Mouse (Mus musculus): ENCODE measurements around the gene Dclre1b. TPM values are rescaled to one million over a fixed set of nuclear protein-coding genes. Genes with fewer than 3 reads are reported as not detected.
"Not testable (repeated sequence)": the region's sequence is repeated elsewhere in the genome, so short reads cannot be mapped to it uniquely, and the experiment has no call there.

Dclre1b gene
- polyA plus RNA-seq, 1 experiment from 2014 or later, result 34.8 TPM

GRCm38 (mm10) chr3:103836453-103836852, 27.2 kb upstream of the Dclre1b start:
- Histone ChIP-seq H3K9me3 (replicated peaks) (no peaks in the 10 kb centered on the region; the same call in 1 of the 2 replicates), H3K27me3 (ENCODE audit: low read depth, poor library complexity, severe bottlenecking) (no peaks in the 10 kb centered on the region), H3K4me1 (no peaks in the 10 kb centered on the region), H3K36me3 (no peaks in the 10 kb centered on the region), H3K27ac (replicated peaks) (no peak overlapping the region), H3K4me3 (no peak overlapping the region)
- DNase-seq (ENCODE audit: low spot score), result no peak
- 95% methylated on average over 5 of the region's 5 CpGs for WGBS

- DNase-seq (ENCODE audit: low spot score), result no peak
- WGBS, result 86% methylated on average over 10 of the region's 10 CpGs
- no peaks in the 10 kb centered on the region for H3K4me1 ChIP-seq
Observed at GRCm38 (mm10) chr3:103835951-103836310, 26.7 kb upstream of the Dclre1b start.

DNA sequence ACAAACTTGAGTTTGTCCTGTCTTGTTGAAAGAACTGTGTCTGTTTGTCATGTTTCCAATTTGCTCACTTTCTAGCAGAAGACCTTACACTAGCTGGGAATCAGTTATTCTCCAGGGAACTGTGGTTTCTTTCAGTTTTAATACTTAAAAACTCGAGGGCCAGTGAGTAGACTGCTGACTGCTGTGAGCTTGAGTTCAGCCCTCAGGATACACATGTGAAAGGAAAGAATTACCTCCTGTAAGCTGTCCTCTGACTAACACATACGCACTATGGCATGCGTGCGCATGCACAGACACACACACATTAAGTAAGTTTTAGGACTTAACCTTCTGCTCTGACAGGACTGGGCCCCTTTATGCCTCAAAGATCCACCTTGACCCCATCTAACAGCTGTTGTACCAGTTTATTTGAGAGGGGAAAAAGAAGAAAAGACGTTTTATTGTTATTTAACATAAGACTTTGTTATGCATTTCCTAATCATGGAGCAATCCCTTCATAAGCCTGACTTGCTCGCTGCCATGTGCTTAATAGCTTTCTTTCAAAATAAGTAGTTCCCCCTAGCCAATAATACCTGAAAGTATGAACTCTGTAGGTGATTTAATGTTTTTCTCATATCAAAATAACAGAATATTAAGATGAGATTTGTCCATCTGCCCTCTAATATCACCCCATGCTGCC, 26.2 kb upstream of the Dclre1b start:
- Histone ChIP-seq H3K27me3 (ENCODE audit: low read depth, poor library complexity, severe bottlenecking) (no peaks in the 10 kb centered on the region), H3K9me3 (replicated peaks) (no peaks in the 10 kb centered on the region), H3K4me3 (no peak overlapping the region), H3K27ac (replicated peaks) (no peak overlapping the region), H3K36me3 (no peaks in the 10 kb centered on the region), H3K4me1 (no peaks in the 10 kb centered on the region)
- no peak for DNase-seq (ENCODE audit: low spot score)
- WGBS, result 77% methylated on average over 6 of the region's 6 CpGs

More at GRCm38 (mm10) chr3:103835951-103836310, 26.7 kb upstream of the Dclre1b start:
- no peaks in the 10 kb centered on the region for H3K27me3 ChIP-seq (ENCODE audit: low read depth, poor library complexity, severe bottlenecking)
- no peaks in the 10 kb centered on the region for H3K36me3 ChIP-seq
- H3K4me3 ChIP-seq, result no peak overlapping the region
- no peak overlapping the region for H3K27ac ChIP-seq (replicated peaks)
- H3K9me3 ChIP-seq (replicated peaks), result no peaks in the 10 kb centered on the region; the same call in 1 of the 2 replicates

DNA sequence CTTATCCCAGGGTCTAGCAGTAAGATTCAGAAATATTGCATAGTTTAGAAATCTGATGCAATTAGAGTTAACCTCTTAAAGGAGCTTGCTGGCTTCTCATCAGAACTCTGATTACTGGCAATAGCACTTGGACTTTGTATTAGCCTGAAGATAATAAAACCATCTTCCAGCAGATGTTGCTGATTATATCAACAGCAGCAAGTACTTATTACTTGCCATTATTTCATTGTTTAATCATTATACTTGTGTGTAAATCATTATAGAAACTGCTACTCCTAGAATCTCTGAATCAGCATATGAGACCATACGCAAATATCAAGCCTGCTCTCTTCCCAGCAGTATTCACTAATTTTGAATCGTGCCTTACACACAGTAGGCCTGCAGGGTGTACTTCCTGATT, 24.8 kb upstream of the Dclre1b start:
- Histone ChIP-seq H3K27me3 (ENCODE audit: low read depth, poor library complexity, severe bottlenecking) (no peaks in the 10 kb centered on the region), H3K9me3 (replicated peaks) (no peaks in the 10 kb centered on the region), H3K4me1 (no peaks in the 10 kb centered on the region), H3K4me3 (no peak overlapping the region), H3K36me3 (no peaks in the 10 kb centered on the region), H3K27ac (replicated peaks) (no peak overlapping the region)
- WGBS, result 89% methylated on average over 2 of the region's 2 CpGs
- no peak for DNase-seq (ENCODE audit: low spot score)

DNA sequence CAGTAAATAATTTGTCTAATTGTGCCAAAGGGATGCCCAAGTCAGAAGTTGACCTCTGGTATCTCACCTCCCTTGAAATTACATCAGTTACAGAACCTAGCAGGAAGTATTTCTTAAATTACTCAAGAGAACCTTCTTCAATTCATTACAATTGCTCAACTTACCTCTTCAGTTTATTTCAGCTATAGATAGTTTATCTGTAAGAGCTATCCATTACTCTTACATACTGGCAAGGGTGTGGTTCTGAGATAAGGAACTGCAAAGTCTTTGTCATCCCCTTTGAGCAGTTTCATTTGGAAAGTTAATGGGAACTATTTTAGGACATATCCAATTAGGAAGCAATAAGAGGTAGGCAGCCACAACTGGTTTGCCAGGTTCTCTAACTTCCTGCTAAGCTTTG, 23.2 kb upstream of the Dclre1b start, which contains the start of gene Bcl2l15:
Gene Bcl2l15, plus strand, starts transcription at position 176 of the 400 bp plus-strand sequence.
- Histone ChIP-seq H3K4me3 (no peak within 1 kb of the TSS), H3K36me3 (no peaks in the 10 kb centered on the region), H3K9me3 (replicated peaks) (no peaks in the 10 kb centered on the region), H3K4me1 (no peaks in the 10 kb centered on the region), H3K27me3 (ENCODE audit: low read depth, poor library complexity, severe bottlenecking) (no peaks in the 10 kb centered on the region), H3K27ac (replicated peaks) (no peak within 1 kb of the TSS)
- no peak for DNase-seq (ENCODE audit: low spot score)

DNA sequence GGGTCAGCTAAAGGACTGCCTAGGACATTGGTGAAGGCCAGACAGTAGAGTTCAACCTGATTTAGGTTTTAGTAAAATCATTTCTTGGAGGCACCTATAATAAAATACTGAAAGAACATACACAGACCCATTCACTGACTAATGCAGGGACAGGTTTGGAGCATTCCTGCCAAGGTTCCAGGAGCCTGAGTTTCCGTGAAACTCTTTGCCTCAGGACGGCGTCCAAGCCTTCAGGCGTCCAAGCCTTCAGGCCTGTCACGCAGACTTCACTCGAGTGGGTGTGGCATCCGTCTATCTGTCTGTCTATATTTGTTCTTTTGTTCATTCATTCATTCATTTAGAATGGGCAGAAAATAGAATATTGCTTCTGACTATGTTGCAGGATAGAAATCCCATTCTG, 21.9 kb upstream of the Dclre1b start:
- Histone ChIP-seq H3K27ac (replicated peaks) (no peak overlapping the region), H3K4me3 (no peak overlapping the region), H3K9me3 (replicated peaks) (no peaks in the 10 kb centered on the region)

DNA sequence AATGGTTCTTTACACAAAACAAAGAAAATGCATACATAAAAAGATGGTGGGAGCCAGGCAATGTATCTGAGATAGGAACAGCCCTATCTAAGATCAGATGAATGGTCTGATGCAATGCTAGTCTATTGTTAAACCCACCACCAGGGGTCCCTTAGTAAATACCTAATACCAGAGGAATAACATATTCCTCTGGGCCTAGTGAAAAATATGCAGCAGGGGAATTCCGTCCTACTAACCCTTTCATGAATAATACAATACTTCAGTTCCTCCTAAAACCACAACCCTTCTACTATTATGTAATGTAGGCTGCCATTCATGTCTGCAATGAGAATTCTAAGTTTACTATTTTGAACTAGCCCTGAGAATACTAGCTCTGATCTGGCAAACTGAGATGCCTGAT, 21.4 kb upstream of the Dclre1b start:
- 83% methylated on average over 1 of the region's 1 CpGs for WGBS
- not testable (repeated sequence) for H3K4me3 ChIP-seq; H3K27ac ChIP-seq (replicated peaks); H3K4me1 ChIP-seq; H3K27me3 ChIP-seq (ENCODE audit: low read depth, poor library complexity, severe bottlenecking); H3K9me3 ChIP-seq (replicated peaks); H3K36me3 ChIP-seq; DNase-seq (ENCODE audit: low spot score)

More for the DNA sequence above, 21.9 kb upstream of the Dclre1b start:
- no peaks in the 10 kb centered on the region for H3K36me3 ChIP-seq
- no peak for DNase-seq (ENCODE audit: low spot score)
- 83% methylated on average over 7 of the region's 7 CpGs for WGBS
- no peaks in the 10 kb centered on the region for H3K27me3 ChIP-seq (ENCODE audit: low read depth, poor library complexity, severe bottlenecking)
- no peaks in the 10 kb centered on the region for H3K4me1 ChIP-seq

- no peaks in the 10 kb centered on the region for H3K36me3 ChIP-seq
- no peaks in the 10 kb centered on the region for H3K9me3 ChIP-seq (replicated peaks)
- no peaks in the 10 kb centered on the region for H3K27me3 ChIP-seq (ENCODE audit: low read depth, poor library complexity, severe bottlenecking)
- no peak overlapping the region for H3K27ac ChIP-seq (replicated peaks)
- H3K4me3 ChIP-seq, result no peak overlapping the region
- no peak for DNase-seq (ENCODE audit: low spot score)
- no peaks in the 10 kb centered on the region for H3K4me1 ChIP-seq
- WGBS, result 93% methylated on average over 3 of the region's 3 CpGs
Observed at GRCm38 (mm10) chr3:103829036-103829435, 19.8 kb upstream of the Dclre1b start.

DNA sequence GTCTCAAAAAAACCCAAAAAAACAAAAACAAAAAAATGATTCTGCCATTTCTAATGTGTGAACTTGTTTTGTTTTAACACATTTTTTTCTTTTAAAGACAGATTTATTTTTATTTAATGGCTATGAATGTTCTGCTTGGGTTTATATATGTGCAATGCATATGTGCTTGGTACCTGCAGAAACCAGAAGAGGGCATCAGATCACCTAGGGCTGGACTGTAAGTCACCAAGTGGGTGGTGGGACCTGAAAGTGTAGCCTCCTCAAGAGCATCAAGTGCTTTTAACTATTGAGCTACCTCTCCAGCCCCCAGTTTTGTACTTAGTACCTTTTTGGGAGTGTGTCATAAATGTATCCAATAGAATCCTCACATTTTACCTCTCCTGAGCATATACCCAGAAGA, 18.3 kb upstream of the Dclre1b start:
- Histone ChIP-seq H3K4me1 (no peaks in the 10 kb centered on the region), H3K9me3 (replicated peaks) (no peaks in the 10 kb centered on the region), H3K36me3 (peaks cover 10% of the 10 kb centered on the region), H3K27ac (replicated peaks) (no peak overlapping the region), H3K4me3 (no peak overlapping the region), H3K27me3 (ENCODE audit: low read depth, poor library complexity, severe bottlenecking) (no peaks in the 10 kb centered on the region)
- DNase-seq (ENCODE audit: low spot score), result no peak

DNA sequence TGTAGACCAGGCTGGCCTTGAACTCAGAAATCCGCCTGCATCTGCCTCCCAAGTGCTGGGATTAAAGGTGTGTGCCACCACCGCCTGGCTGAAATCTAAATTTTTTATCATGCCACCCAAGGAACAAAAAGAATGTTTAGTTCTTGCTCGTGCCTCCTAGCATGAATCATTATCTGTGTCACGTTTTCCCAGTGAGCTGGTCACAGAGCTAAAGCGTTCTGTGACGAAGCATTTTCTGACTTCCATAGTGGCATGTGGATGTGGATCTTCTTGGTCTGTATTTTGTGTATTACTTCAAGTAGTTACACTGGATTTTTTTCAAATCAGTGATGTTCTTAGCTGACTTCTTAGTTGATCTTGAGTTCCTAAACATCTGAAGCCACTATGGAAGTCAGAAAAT, 1.7 kb upstream of the Dclre1b start:
- WGBS, result 91% methylated on average over 6 of the region's 6 CpGs
- DNase-seq (ENCODE audit: low spot score), result no peak
- Histone ChIP-seq H3K27ac (replicated peaks) (no peak overlapping the region), H3K27me3 (ENCODE audit: low read depth, poor library complexity, severe bottlenecking) (no peaks in the 10 kb centered on the region), H3K4me1 (peaks cover 19% of the 10 kb centered on the region), H3K4me3 (no peak overlapping the region), H3K36me3 (peaks cover 42% of the 10 kb centered on the region), H3K9me3 (replicated peaks) (no peaks in the 10 kb centered on the region)

DNA sequence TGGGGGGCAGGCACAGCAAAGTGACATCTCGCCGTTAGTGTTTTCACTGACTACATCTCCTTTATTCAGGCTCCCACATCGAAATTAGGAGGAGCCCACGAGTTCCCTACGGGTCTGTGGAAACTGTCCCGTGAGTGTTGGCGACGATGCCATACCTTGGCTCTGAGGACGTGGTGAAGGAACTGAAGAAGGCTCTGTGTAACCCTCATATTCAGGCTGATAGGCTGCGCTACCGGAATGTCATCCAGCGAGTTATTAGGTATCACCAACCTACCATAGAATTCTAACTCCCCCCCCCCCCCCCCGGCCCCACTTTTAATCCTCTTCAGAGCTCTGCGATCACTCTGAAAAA, 531 bp upstream of the Dclre1b start:
- peak overlapping the region; percentile 64 for H3K4me3 ChIP-seq

DNA sequence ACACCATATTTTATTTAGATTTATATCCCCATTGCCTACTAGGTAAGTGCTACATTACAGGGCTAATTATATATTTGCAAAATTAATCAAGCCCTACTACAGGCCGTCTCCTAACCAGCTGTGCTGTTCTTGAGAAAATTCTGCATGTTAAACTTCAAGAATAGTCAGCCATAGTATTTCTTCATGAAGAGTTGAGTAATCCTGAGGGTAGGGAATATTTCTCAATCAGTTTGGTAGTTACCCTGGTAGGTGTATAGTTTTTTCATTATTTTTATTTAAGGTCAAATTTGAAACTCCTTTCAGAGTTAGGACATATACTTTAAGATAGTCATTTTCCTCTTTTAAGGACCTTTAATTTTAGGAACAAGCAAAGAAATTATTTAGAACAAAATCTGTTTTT, 3.6 kb downstream of the Dclre1b start:
- Histone ChIP-seq H3K4me3 (no peak overlapping the region), H3K27ac (replicated peaks) (no peak overlapping the region), H3K36me3 (peaks cover 64% of the 10 kb centered on the region), H3K27me3 (ENCODE audit: low read depth, poor library complexity, severe bottlenecking) (no peaks in the 10 kb centered on the region), H3K4me1 (peaks cover 19% of the 10 kb centered on the region), H3K9me3 (replicated peaks) (no peaks in the 10 kb centered on the region)
- no peak for DNase-seq (ENCODE audit: low spot score)
- 92% methylated on average over 1 of the region's 1 CpGs for WGBS

More for the DNA sequence above, 531 bp upstream of the Dclre1b start:
- Histone ChIP-seq H3K27me3 (ENCODE audit: low read depth, poor library complexity, severe bottlenecking) (no peaks in the 10 kb centered on the region), H3K4me1 (peaks cover 19% of the 10 kb centered on the region), H3K27ac (replicated peaks) (peak overlapping the region; percentile 93), H3K36me3 (peaks cover 44% of the 10 kb centered on the region), H3K9me3 (replicated peaks) (no peaks in the 10 kb centered on the region)
- WGBS, result under 1% methylated on average over 14 of the region's 14 CpGs
- no peak for DNase-seq (ENCODE audit: low spot score)

DNA sequence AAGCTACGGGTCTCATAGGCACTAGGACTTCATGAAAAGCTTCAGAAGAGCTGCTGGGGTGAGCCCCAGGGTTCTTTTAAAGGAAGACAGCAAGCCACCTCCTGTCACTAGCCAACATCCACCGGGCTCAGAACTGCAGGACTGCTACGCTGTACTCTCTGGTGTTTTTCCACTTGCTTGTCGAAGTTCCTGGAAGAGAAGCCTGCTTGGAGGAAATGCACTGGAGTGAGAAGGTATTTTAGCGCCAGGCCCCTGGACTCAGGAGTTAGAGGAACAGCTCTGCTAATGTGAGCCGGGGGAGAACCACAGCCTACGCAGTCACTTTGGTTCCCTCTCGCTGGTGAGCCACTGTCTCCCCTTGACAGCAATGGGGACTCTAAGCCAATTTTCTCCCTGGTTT, 6.4 kb downstream of the Dclre1b start:
- Histone ChIP-seq H3K27ac (replicated peaks) (no peak overlapping the region), H3K4me1 (peaks cover 2% of the 10 kb centered on the region), H3K27me3 (ENCODE audit: low read depth, poor library complexity, severe bottlenecking) (no peaks in the 10 kb centered on the region), H3K36me3 (peaks cover 64% of the 10 kb centered on the region), H3K9me3 (replicated peaks) (no peaks in the 10 kb centered on the region), H3K4me3 (no peak overlapping the region)
- no peak for DNase-seq (ENCODE audit: low spot score)
- WGBS, result 84% methylated on average over 8 of the region's 8 CpGs

All from midbrain, embryonic 10.5 days (tissue).